Mouse (Mus musculus): ENCODE measurements at regions not wholly inside any gene's neighbourhood (a gene's known extent, or its start where the extent isn't known, plus 50 kb on each side); places are given as distances from the start of the nearest gene placed in this dataset.

DNA sequence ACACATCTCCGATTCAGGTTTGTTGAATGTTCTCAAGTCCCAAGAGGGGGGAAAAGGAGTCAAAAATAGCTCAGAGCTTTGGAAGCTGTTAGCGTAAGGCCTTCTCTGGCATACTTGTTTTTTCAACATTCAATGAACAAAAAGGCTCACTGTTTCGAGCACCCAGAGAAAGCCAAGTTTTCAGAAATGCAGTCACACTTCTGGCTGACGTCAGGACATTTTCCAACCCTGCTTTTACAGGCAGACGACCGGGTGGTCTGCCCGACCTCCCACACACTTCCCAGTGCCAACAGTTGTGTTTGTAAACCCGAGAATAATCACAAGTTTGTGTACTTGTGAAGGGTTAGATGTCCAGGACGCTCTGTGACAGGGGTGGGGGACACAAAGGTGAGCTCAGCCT is 218.5 kb downstream of the Wdr11 start:
- no peak for TF ChIP-seq ZNF384 (IDR thresholded peaks at IDR 0.05; ENCODE audit: low read depth, low read length)
- TF ChIP-seq MAFK (IDR thresholded peaks at IDR 0.05; ENCODE audit: insufficient read depth, low read depth, low read length), result no peak

Measured in ES-E14 (cell line).